Mouse (Mus musculus): ENCODE measurements around the gene Gm7138. TPM values are rescaled to one million over a fixed set of nuclear protein-coding genes. Genes with fewer than 3 reads are reported as not detected.

The Gm7138 gene
- total RNA-seq (2023; ENCODE audit: inconsistent age): not detected in 4 replicates

DNA sequence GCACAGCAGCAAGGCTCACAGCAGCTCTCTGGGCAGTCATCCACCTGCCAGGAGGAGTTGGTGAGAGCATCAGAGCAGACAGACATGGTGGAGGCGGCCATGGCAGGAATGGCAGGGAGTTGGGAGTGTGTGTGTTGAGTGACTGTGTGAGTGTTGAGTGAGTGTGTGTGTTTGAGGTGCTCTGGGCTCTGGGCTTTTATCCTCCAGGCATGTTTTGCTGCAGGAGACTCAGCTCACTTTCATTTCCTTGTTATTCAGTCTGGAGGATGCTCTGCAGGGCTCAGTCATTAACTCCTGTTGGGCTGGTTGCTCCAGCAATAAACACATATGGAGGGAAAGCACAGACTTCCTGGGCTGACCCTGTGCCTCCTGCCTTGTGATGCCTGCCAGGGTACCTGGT lies at the start of gene Gm7138:
Gene Gm7138 (minus strand): TSS at position 101 of the 400 bp plus-strand sequence.

DNA sequence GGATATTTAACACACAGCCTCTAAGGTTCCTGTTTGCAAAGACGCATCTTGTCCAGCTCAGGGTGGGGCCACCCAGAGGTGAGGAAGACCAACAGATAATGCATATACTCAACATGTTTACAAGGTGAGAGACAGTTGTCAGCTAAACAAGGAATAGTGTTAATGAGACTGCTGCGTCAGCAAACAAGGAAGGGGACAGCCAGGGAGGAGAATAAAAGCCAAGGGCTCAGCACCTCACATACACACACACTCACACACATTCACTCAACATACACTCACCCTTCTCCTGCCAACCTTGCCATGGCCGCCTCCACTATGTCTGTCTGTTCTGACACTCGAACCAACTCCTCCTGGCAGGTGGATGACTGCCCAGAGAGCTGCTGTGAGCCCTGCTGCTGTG lies 37.6 kb upstream of the Gm7138 start, which contains the start of gene Gm2696:
Gene Gm2696 (plus strand): TSS at position 301 of the 400 bp plus-strand sequence.

DNA sequence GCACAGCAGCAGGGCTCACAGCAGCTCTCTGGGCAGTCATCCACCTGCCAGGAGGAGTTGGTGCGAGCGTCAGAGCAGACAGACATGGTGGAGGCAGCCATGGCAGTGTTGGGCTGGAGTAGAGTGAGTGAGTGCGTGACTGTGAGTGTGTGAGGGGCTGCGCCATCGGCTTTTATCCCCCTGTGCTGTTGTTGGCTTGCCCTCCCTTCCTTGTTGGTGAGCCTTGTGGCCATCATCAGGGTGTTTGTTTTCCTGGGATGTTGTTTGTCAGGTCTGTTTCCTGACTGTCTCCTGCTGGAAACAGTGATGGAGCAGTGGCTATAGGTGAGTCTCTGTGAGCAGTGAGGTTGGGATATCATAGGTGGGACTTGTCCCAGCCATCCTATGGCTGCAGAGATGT lies 35.0 kb upstream of the Gm7138 start, which contains the start of gene Gm9507:
Gene Gm9507 (minus strand): TSS at position 101 of the 400 bp plus-strand sequence.

DNA sequence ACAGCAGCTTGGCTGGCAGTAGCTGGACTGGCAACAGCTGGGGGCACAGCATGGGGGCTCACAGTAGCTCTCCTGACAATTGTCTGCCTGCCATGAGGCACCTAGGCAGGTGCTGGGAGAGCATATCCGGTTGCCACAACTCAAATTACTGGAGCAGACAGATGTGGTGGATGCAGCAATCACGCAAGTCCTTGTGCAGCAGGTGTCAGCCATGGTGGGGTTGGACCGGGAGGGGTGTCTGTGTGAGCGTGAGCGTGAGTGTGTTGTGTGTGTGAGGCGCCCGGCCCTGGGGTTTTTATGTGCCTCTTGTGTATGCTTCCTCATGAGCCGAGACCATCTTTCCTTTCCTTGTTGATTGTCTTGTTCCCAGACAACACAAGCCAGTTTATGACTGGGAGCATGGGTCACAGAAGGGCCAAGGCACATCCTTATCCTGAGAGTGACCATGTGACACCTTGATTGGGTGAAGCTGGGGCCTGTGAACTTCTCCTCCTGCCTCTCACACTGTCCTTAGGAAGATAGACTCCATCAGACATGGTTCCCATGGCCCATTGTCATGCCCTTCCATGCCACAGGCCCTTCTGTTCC lies 22.3 kb upstream of the Gm7138 start, which contains the start of gene Gm19668:
Gene Gm19668 (minus strand): TSS at position 213 of the 588 bp plus-strand sequence.

DNA sequence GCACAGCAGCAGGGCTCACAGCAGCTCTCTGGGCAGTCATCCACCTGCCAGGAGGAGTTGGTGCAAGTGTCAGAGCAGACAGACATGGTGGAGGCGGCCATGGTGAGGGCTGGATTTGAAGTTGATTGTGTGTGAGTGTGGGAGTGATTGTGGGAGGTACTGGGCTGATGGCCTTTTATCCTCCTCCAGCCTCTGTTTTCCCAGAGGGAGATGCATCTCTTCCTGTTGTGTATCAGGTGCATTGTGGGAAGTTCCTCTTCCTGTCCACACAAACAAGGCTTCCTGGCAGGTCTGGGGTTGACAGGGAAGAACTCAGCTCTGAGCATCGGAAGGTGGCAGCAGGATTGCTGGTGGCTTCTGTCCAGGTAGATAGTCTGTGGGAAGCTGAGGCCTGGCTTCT lies 18.2 kb upstream of the Gm7138 start, which contains the start of gene Gm9639:
Gene Gm9639 (minus strand): TSS at position 101 of the 400 bp plus-strand sequence.

DNA sequence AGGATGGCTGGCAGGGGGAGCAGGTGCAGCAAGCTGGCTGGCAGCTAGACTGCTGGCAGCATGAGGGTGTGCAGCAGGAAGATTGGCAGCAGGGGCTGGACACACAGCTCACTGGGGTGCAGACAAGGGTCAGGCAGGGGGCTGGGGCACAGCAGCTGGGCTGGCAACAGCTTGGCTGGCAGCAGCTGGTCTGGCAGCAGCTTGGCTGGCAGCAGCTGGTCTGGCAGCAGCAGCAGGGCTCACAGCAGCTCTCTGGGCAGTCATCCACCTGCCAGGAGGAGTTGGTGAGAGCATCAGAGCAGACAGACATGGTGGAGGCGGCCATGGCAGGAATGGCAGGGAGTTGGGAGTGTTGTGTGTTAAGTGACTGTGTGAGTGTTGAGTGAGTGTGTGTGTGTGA lies 11.1 kb upstream of the Gm7138 start, which contains the start of gene Gm7137:
Gene Gm7137 (minus strand): TSS at position 325 of the 400 bp plus-strand sequence.

DNA sequence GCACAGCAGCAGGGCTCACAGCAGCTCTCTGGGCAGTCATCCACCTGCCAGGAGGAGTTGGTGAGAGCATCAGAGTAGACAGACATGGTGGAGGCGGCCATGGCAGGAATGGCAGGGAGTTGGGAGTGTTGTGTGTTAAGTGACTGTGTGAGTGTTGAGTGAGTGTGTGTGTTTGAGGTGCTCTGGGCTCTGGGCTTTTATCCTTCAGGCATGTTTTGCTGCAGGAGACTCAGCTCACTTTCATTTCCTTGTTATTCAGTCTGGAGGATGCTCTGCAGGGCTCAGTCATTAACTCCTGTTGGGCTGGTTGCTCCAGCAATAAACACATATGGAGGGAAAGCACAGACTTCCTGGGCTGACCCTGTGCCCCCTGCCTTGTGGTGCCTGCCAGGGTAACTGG lies 5.7 kb upstream of the Gm7138 start, which contains the start of gene Gm3250:
Gene Gm3250 (minus strand): TSS at position 101 of the 400 bp plus-strand sequence.

DNA sequence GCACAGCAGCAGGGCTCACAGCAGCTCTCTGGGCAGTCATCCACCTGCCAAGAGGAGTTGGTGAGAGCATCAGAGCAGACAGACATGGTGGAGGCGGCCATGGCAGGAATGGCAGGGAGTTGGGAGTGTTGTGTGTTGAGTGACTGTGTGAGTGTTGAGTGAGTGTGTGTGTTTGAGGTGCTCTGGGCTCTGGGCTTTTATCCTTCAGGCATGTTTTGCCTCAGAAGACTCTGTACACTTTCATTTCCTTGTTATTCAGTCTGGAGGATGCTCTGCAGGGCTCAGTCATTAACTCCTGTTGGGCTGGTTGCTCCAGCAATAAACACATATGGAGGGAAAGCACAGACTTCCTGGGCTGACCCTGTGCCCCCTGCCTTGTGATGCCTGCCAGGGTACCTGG lies 5.5 kb downstream of the Gm7138 start, which contains the start of gene Gm3238:
Gene Gm3238 (minus strand): TSS at position 101 of the 400 bp plus-strand sequence.

DNA sequence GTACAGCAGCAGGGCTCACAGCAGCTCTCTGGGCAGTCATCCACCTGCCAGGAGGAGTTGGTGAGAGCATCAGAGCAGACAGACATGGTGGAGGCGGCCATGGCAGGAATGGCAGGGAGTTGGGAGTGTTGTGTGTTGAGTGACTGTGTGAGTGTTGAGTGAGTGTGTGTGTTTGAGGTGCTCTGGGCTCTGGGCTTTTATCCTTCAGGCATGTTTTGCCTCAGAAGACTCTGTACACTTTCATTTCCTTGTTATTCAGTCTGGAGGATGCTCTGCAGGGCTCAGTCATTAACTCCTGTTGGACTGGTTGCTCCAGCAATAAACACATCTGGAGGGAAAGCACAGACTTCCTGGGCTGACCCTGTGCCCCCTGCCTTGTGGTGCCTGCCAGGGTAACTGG lies 17.2 kb downstream of the Gm7138 start, which contains the start of gene Gm3233:
Gene Gm3233 (minus strand): TSS at position 101 of the 400 bp plus-strand sequence.

DNA sequence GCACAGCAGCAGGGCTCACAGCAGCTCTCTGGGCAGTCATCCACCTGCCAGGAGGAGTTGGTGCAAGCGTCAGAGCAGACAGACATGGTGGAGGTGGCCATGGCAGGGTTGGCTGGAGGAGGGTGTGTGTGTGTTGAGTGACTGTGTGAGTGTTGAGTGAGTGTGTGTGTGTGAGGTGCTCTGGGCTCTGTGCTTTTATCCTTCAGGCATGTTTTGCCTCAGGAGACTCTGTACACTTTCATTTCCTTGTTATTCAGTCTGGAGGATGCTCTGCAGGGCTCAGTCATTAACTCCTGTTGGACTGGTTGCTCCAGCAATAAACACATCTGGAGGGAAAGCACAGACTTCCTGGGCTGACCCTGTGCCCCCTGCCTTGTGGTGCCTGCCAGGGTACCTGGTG lies 25.5 kb downstream of the Gm7138 start, which contains the start of gene Gm9736:
Gene Gm9736 (minus strand): TSS at position 101 of the 400 bp plus-strand sequence.

DNA sequence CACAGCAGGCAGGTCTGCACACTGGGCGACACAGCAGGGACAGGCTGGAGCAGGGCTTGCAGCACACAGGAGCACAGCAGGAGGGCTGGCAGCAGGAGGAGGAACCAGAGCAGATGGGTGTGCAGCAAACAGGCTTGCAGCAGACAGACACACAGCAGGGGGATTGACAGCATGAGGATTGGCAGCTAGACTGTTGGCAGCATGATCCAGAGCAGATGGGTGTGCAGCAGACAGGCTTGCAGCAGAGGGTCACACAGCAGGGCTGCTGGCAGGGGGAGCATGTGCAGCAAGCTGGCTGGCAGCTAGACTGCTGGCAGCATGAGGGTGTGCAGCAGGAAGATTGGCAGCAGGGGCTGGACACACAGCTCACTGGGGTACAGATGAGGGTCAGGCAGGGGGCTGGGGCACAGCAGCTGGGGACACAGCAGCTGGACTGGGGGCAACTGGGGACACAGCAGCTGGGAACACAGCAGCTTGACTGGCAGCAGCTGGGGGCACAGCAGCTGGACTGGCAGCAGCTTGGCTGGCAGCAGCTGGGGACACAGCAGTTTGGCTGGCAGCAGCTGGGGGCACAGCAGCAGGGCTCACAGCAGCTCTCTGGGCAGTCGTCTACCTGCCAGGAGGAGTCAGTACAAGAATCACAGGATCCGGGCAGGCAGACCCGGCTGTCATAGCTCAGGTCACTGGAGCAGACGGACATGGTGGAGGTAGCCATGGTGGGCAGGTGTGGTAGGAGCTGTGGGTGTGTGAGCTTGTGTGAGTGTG lies 34.6 kb downstream of the Gm7138 start, which contains the start of gene Gm18596:
Gene Gm18596 (minus strand): TSS at position 715 of the 765 bp plus-strand sequence.

Other genes starting within 250 kb of the Gm7138 start
- 75.6 to 80.7 TPM (median 79.8 TPM) in 4 replicates for gene Itgb2, start 246.7 kb downstream of the Gm7138 start, total RNA-seq (2023; ENCODE audit: inconsistent age)
- gene Pttg1ip, start 195.2 kb downstream of the Gm7138 start, total RNA-seq (2023; ENCODE audit: inconsistent age): 72.1 to 89.4 TPM (median 78.3 TPM) in 4 replicates
- gene Sumo3, start 170.8 kb downstream of the Gm7138 start, total RNA-seq (2023; ENCODE audit: inconsistent age): 58.9 to 65.6 TPM (median 62.4 TPM) in 4 replicates
- gene Gm49325, start 170.7 kb downstream of the Gm7138 start, total RNA-seq (2023; ENCODE audit: inconsistent age): 1.3 to 12.1 TPM in 2 of 4 replicates, not detected in the others
- gene Ube2g2, start 154.7 kb downstream of the Gm7138 start, total RNA-seq (2023; ENCODE audit: inconsistent age): 37.9 to 44.1 TPM (median 41.3 TPM) in 4 replicates
- gene Tspear, start 90.4 kb downstream of the Gm7138 start, total RNA-seq (2023; ENCODE audit: inconsistent age): 2.7 to 5.5 TPM (median 4.4 TPM) in 4 replicates
- gene Gm19402, start 86.2 kb downstream of the Gm7138 start, total RNA-seq (2023; ENCODE audit: inconsistent age): not detected in 4 replicates
- not detected in 4 replicates for gene Gm9508, start 79.7 kb downstream of the Gm7138 start, total RNA-seq (2023; ENCODE audit: inconsistent age)
- gene Gm10272, start 70.3 kb downstream of the Gm7138 start, total RNA-seq (2023; ENCODE audit: inconsistent age): not detected in 4 replicates
- not detected in 4 replicates for gene Gm10024, start 65.5 kb downstream of the Gm7138 start, total RNA-seq (2023; ENCODE audit: inconsistent age)
- not detected in 4 replicates for gene Gm10142, start 61.1 kb downstream of the Gm7138 start, total RNA-seq (2023; ENCODE audit: inconsistent age)
- gene Krtap12-1, start 56.3 kb downstream of the Gm7138 start, total RNA-seq (2023; ENCODE audit: inconsistent age): not detected in 4 replicates
- not detected in 4 replicates for gene Gm10100, start 50.5 kb downstream of the Gm7138 start, total RNA-seq (2023; ENCODE audit: inconsistent age)
- not detected in 4 replicates for gene Gm18596, start 34.3 kb downstream of the Gm7138 start, total RNA-seq (2023; ENCODE audit: inconsistent age)
- not detected in 4 replicates for gene Gm9736, start 25.6 kb downstream of the Gm7138 start, total RNA-seq (2023; ENCODE audit: inconsistent age)
- gene Gm3233, start 17.3 kb downstream of the Gm7138 start, total RNA-seq (2023; ENCODE audit: inconsistent age): not detected in 4 replicates
- not detected in 4 replicates for gene Gm3238, start 5.6 kb downstream of the Gm7138 start, total RNA-seq (2023; ENCODE audit: inconsistent age)
- not detected in 4 replicates for gene Gm3250, start 5.6 kb upstream of the Gm7138 start, total RNA-seq (2023; ENCODE audit: inconsistent age)
- gene Gm7137, start 11.3 kb upstream of the Gm7138 start, total RNA-seq (2023; ENCODE audit: inconsistent age): not detected in 4 replicates
- gene Gm9639, start 18.1 kb upstream of the Gm7138 start, total RNA-seq (2023; ENCODE audit: inconsistent age): not detected in 4 replicates
- gene Gm19668, start 22.2 kb upstream of the Gm7138 start, total RNA-seq (2023; ENCODE audit: inconsistent age): not detected in 4 replicates
- not detected in 4 replicates for gene Gm9507, start 34.9 kb upstream of the Gm7138 start, total RNA-seq (2023; ENCODE audit: inconsistent age)
- gene Gm2696, start 37.7 kb upstream of the Gm7138 start, total RNA-seq (2023; ENCODE audit: inconsistent age): not detected in 4 replicates
- not detected in 4 replicates for gene Krtap10-4, start 50.2 kb upstream of the Gm7138 start, total RNA-seq (2023; ENCODE audit: inconsistent age)
- gene Krtap10-10, start 59.0 kb upstream of the Gm7138 start, total RNA-seq (2023; ENCODE audit: inconsistent age): not detected in 4 replicates
- gene Gm36176, start 69.9 kb upstream of the Gm7138 start, total RNA-seq (2023; ENCODE audit: inconsistent age): not detected in 4 replicates
- gene Gm10318, start 75.9 kb upstream of the Gm7138 start, total RNA-seq (2023; ENCODE audit: inconsistent age): not detected in 4 replicates
- not detected in 4 replicates for gene Gm3285, start 85.0 kb upstream of the Gm7138 start, total RNA-seq (2023; ENCODE audit: inconsistent age)
- 0.16 to 0.19 TPM in 2 of 4 replicates, not detected in the others for gene Lrrc3, start 125.6 kb upstream of the Gm7138 start, total RNA-seq (2023; ENCODE audit: inconsistent age)
- 17.7 to 30.3 TPM (median 24.5 TPM) in 4 replicates for gene Trpm2, start 193.6 kb upstream of the Gm7138 start, total RNA-seq (2023; ENCODE audit: inconsistent age)
- gene 1810043G02Rik, start 201.6 kb upstream of the Gm7138 start, total RNA-seq (2023; ENCODE audit: inconsistent age): 8.2 to 11.2 TPM (median 8.8 TPM) in 4 replicates
- gene Pfkl, start 233.1 kb upstream of the Gm7138 start, total RNA-seq (2023; ENCODE audit: inconsistent age): 74.1 to 88.4 TPM (median 80.7 TPM) in 4 replicates